Mouse (Mus musculus): ENCODE measurements around the gene Lims1.

DNA sequence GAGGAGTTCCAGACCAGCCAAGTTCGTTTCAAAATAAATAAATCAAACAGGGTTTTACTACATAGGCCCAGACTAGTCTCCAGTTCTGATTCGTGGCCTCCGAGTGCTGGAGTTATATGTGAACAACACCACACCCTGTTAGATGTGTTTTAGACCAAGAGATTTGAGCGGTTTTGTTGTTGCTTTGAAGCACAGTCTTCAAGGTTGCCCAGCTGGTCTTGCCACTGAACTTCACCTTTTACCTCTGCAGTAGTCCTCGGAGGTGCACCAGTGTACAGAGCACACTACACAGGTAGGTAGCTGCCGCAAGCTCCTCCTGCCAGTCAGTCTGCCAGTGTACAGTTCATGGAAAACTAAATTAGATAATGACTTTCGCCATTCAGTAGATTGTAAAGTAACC is 36.7 kb downstream of the Lims1 start:
- TF ChIP-seq GATA1 (IDR thresholded peaks at IDR 0.05; ENCODE audit: low read length) (no peak), TAL1 (IDR thresholded peaks at IDR 0.05; ENCODE audit: low read length) (no peak)
